Mouse (Mus musculus) heart, adult 2 months (tissue): ENCODE data around the gene Shq1.

Experiments
- CTCF ChIP-seq: fragments of 200-600 bp; IDR thresholded peaks from 2 replicates; pipeline ENCODE4 v1.8.1; 2022; ENCODE audit warnings: antibody characterized with exemption, mild to moderate bottlenecking, moderate library complexity
- POLR2A ChIP-seq: fragments of 200-500 bp; IDR thresholded peaks from 2 replicates; pipeline ENCODE4 v1.6.1; 2011; ENCODE audit warnings: mild to moderate bottlenecking, low read depth, low read length, control low read depth; ENCODE audit not compliant: insufficient read depth

DNA sequence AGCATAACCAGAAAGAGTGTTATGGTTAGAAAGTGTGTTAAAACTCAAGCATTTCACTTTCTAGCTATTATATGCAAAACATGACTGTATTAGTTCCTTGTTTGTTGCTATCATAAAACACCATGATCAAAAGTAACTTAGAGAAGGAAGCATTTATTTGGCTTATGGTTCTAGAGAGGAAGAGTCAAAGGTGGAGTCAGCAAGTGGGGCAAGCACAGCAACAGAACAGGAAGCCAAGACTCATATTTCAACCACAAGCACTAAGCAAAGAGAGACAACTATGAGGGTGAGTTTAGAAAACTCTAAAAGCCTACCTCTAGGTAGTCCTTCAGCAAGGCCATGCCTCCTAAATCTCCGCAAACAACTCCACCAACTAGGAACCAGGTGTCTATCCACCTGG is 30.4 kb downstream of the Shq1 start:
- TF ChIP-seq CTCF (no peak), POLR2A (no peak)
